Mouse (Mus musculus): Measurements from ENCODE around the gene Prpf6.

- TF ChIP-seq MAFK (IDR thresholded peaks at IDR 0.05; ENCODE audit: insufficient read depth, low read depth, low read length): no peak
- no peak for TF ChIP-seq HCFC1 (IDR thresholded peaks at IDR 0.05; ENCODE audit: borderline replicate concordance, insufficient read depth, low read length)
- TF ChIP-seq ZNF384 (IDR thresholded peaks at IDR 0.05; ENCODE audit: low read depth, low read length): no peak
Observed at GRCm38 (mm10) chr2:181578790-181579618, 12.7 kb upstream of the Prpf6 start.
